Mouse (Mus musculus): ENCODE measurements around the gene Prune1. TPM values are rescaled to one million over a fixed set of nuclear protein-coding genes. Genes with fewer than 3 reads are reported as not detected.
A peak's percentile ranks its signal among the peaks of the same experiment; 100 is the strongest.

Gene Prune1
- polyA plus RNA-seq, 1 experiment from 2014 or later, result 14.5 TPM

GRCm38 (mm10) chr3:95296103-95296469 lies 14.2 kb upstream of the Prune1 start:
- no peak overlapping the region for H3K4me3 ChIP-seq (ENCODE audit: low read depth, low read length)
- peaks cover 18% of the 10 kb centered on the region; the same call in 1 of the 2 replicates for H3K36me3 ChIP-seq (ENCODE audit: insufficient read depth, low read length)
- ATAC-seq (peak; percentile 62), DNase-seq (ENCODE audit: low spot score) (peak; percentile 87)
- no peak overlapping the region for H3K27ac ChIP-seq (ENCODE audit: low read length)
- H3K27me3 ChIP-seq (replicated peaks; ENCODE audit: insufficient read depth, low read length), result no peaks in the 10 kb centered on the region
- H3K9me3 ChIP-seq (ENCODE audit: low read length), result no peaks in the 10 kb centered on the region
- whole genome bisulfite sequencing, result 10% methylated on average over 5 of the region's 5 CpGs
- H3K4me2 ChIP-seq (replicated peaks; ENCODE audit: low read depth, low read length), result no peak overlapping the region
- TF ChIP-seq CTCF (IDR thresholded peaks at IDR 0.05), result peak; percentile 76
- TF ChIP-seq EP300 (IDR thresholded peaks at IDR 0.05), result 0 out of 2 replicates have a peak, but pooled peaks have one; percentile 12
- H3K4me1 ChIP-seq (ENCODE audit: insufficient read depth, low read depth, low read length), result peaks cover 3% of the 10 kb centered on the region; the same call in 1 of the 2 replicates
- no peak overlapping the region for H3K9ac ChIP-seq (replicated peaks; ENCODE audit: low read depth)

- peaks cover 18% of the 10 kb centered on the region; the same call in 1 of the 2 replicates for H3K36me3 ChIP-seq (ENCODE audit: insufficient read depth, low read length)
- TF ChIP-seq EP300 (IDR thresholded peaks at IDR 0.05) (no peak), CTCF (IDR thresholded peaks at IDR 0.05) (no peak)
- ATAC-seq, result no peak
- no peaks in the 10 kb centered on the region for H3K27me3 ChIP-seq (replicated peaks; ENCODE audit: insufficient read depth, low read length)
- H3K4me1 ChIP-seq (ENCODE audit: insufficient read depth, low read depth, low read length), result peaks cover 3% of the 10 kb centered on the region; the same call in 1 of the 2 replicates
- H3K4me3 ChIP-seq (ENCODE audit: low read depth, low read length), result no peak overlapping the region
- WGBS, result 54% methylated on average over 11 of the region's 11 CpGs
- H3K27ac ChIP-seq (ENCODE audit: low read length), result no peak overlapping the region
- no peak for DNase-seq (ENCODE audit: low spot score)
- H3K9ac ChIP-seq (replicated peaks; ENCODE audit: low read depth), result no peak overlapping the region
- no peak overlapping the region for H3K4me2 ChIP-seq (replicated peaks; ENCODE audit: low read depth, low read length)
- H3K9me3 ChIP-seq (ENCODE audit: low read length), result no peaks in the 10 kb centered on the region
Observed at GRCm38 (mm10) chr3:95295321-95296102, 13.6 kb upstream of the Prune1 start.

GRCm38 (mm10) chr3:95294718-95295117 lies 12.8 kb upstream of the Prune1 start:
- 84% methylated on average over 5 of the region's 5 CpGs for WGBS
- Histone ChIP-seq H3K4me3 (ENCODE audit: low read depth, low read length) (no peak overlapping the region), H3K27ac (ENCODE audit: low read length) (no peak overlapping the region), H3K36me3 (ENCODE audit: insufficient read depth, low read length) (peaks cover 21% of the 10 kb centered on the region; the same call in 1 of the 2 replicates), H3K9ac (replicated peaks; ENCODE audit: low read depth) (no peak overlapping the region), H3K4me2 (replicated peaks; ENCODE audit: low read depth, low read length) (no peak overlapping the region), H3K4me1 (ENCODE audit: insufficient read depth, low read depth, low read length) (peaks cover 3% of the 10 kb centered on the region; the same call in 1 of the 2 replicates), H3K27me3 (replicated peaks; ENCODE audit: insufficient read depth, low read length) (no peaks in the 10 kb centered on the region), H3K9me3 (ENCODE audit: low read length) (no peaks in the 10 kb centered on the region)
- ATAC-seq (no peak), DNase-seq (ENCODE audit: low spot score) (no peak)
- TF ChIP-seq EP300 (IDR thresholded peaks at IDR 0.05) (no peak), CTCF (IDR thresholded peaks at IDR 0.05) (no peak)

- no peaks in the 10 kb centered on the region for H3K27me3 ChIP-seq (replicated peaks; ENCODE audit: insufficient read depth, low read length)
- WGBS, result 80% methylated on average over 7 of the region's 7 CpGs
- no peak overlapping the region for H3K4me3 ChIP-seq (ENCODE audit: low read depth, low read length)
- no peaks in the 10 kb centered on the region for H3K9me3 ChIP-seq (ENCODE audit: low read length)
- 0 out of 2 replicates have a peak overlapping the region, but pooled peaks have one; percentile 35 for H3K27ac ChIP-seq (ENCODE audit: low read length)
- DNase-seq (ENCODE audit: low spot score) (no peak), ATAC-seq (no peak)
- no peak for TF ChIP-seq EP300 (IDR thresholded peaks at IDR 0.05)
- no peak for TF ChIP-seq CTCF (IDR thresholded peaks at IDR 0.05)
- H3K36me3 ChIP-seq (ENCODE audit: insufficient read depth, low read length), result peaks cover 23% of the 10 kb centered on the region; the same call in 1 of the 2 replicates
- peaks cover 3% of the 10 kb centered on the region; the same call in 1 of the 2 replicates for H3K4me1 ChIP-seq (ENCODE audit: insufficient read depth, low read depth, low read length)
- H3K4me2 ChIP-seq (replicated peaks; ENCODE audit: low read depth, low read length), result no peak overlapping the region
- no peak overlapping the region for H3K9ac ChIP-seq (replicated peaks; ENCODE audit: low read depth)
Observed at GRCm38 (mm10) chr3:95294316-95294715, 12.4 kb upstream of the Prune1 start.

- Histone ChIP-seq H3K9ac (replicated peaks; ENCODE audit: low read depth) (no peak overlapping the region), H3K36me3 (ENCODE audit: insufficient read depth, low read length) (peaks cover 26% of the 10 kb centered on the region; the same call in 1 of the 2 replicates), H3K27ac (ENCODE audit: low read length) (no peak overlapping the region), H3K4me2 (replicated peaks; ENCODE audit: low read depth, low read length) (no peak overlapping the region), H3K4me3 (ENCODE audit: low read depth, low read length) (no peak overlapping the region), H3K9me3 (ENCODE audit: low read length) (no peaks in the 10 kb centered on the region), H3K4me1 (ENCODE audit: insufficient read depth, low read depth, low read length) (peaks cover 3% of the 10 kb centered on the region; the same call in 1 of the 2 replicates), H3K27me3 (replicated peaks; ENCODE audit: insufficient read depth, low read length) (no peaks in the 10 kb centered on the region)
- ATAC-seq, result peak; percentile 32
- DNase-seq (ENCODE audit: low spot score), result peak; percentile 63
- TF ChIP-seq CTCF (IDR thresholded peaks at IDR 0.05) (no peak), EP300 (IDR thresholded peaks at IDR 0.05) (no peak)
- WGBS, result 49% methylated on average over 11 of the region's 11 CpGs
Observed at GRCm38 (mm10) chr3:95293537-95293936, 11.7 kb upstream of the Prune1 start.

GRCm38 (mm10) chr3:95292899-95293298 lies 11.0 kb upstream of the Prune1 start:
- Histone ChIP-seq H3K36me3 (ENCODE audit: insufficient read depth, low read length) (peaks cover 31% of the 10 kb centered on the region; the same call in 1 of the 2 replicates), H3K4me2 (replicated peaks; ENCODE audit: low read depth, low read length) (no peak overlapping the region), H3K27me3 (replicated peaks; ENCODE audit: insufficient read depth, low read length) (no peaks in the 10 kb centered on the region), H3K9me3 (ENCODE audit: low read length) (no peaks in the 10 kb centered on the region), H3K4me3 (ENCODE audit: low read depth, low read length) (no peak overlapping the region), H3K27ac (ENCODE audit: low read length) (no peak overlapping the region), H3K9ac (replicated peaks; ENCODE audit: low read depth) (no peak overlapping the region), H3K4me1 (ENCODE audit: insufficient read depth, low read depth, low read length) (peaks cover 3% of the 10 kb centered on the region; the same call in 1 of the 2 replicates)
- TF ChIP-seq EP300 (IDR thresholded peaks at IDR 0.05) (no peak), CTCF (IDR thresholded peaks at IDR 0.05) (no peak)
- ATAC-seq (no peak), DNase-seq (ENCODE audit: low spot score) (no peak)
- WGBS, result 90% methylated on average over 2 of the region's 2 CpGs

Measured in lung, postnatal 0 days (tissue).